Mouse (Mus musculus): Measurements from ENCODE around the gene Fut2. TPM values are rescaled to one million over a fixed set of nuclear protein-coding genes. Genes with fewer than 3 reads are reported as not detected.
A peak's percentile ranks its signal among the peaks of the same experiment; 100 is the strongest.

The Fut2 gene
- polyA plus RNA-seq, 1 experiment from 2014 or later, result 0.05 TPM

GRCm38 (mm10) chr7:45638623-45639401 is 27.4 kb downstream of the Fut2 start:
- Histone ChIP-seq H3K4me3 (peak overlapping the region; percentile 46), H3K36me3 (peaks cover 11% of the 10 kb centered on the region), H3K9me3 (replicated peaks) (0 out of 2 replicates have a peak, but pooled peaks cover 4% of the 10 kb centered on the region), H3K27me3 (ENCODE audit: low read depth, poor library complexity, severe bottlenecking) (peaks cover 24% of the 10 kb centered on the region), H3K4me1 (peaks cover 52% of the 10 kb centered on the region), H3K27ac (replicated peaks) (peak overlapping the region; percentile 74)
- WGBS, result 19% methylated on average over 29 of the region's 29 CpGs
- peak; percentile 96 for DNase-seq (ENCODE audit: low spot score)

DNA sequence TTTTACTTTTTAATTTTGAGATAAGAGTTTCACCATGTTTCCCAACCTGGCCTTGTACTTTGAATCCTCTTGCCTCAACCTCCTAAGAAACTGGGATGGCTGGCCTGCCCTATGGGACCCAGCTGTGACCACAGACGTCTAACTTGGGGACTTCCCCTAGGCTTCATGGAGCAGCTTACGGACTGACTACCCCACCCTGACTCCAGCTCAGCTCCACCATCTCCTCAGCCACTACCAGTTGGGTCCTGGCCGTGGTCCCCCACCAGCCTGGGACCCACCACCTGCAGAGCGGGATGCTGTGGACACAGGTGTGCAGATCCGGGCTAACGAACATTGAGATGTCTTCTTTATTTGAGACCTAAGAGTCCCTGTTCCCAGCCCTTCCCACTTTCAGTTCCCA is 28.5 kb downstream of the Fut2 start:
- DNase-seq (ENCODE audit: low spot score), result no peak
- Histone ChIP-seq H3K4me1 (peaks cover 46% of the 10 kb centered on the region), H3K4me3 (peak overlapping the region; percentile 46; the same call in 1 of the 2 replicates), H3K27ac (replicated peaks) (no peak overlapping the region), H3K27me3 (ENCODE audit: low read depth, poor library complexity, severe bottlenecking) (peaks cover 35% of the 10 kb centered on the region), H3K36me3 (peaks cover 11% of the 10 kb centered on the region), H3K9me3 (replicated peaks) (0 out of 2 replicates have a peak, but pooled peaks cover 4% of the 10 kb centered on the region)
- 96% methylated on average over 6 of the region's 6 CpGs for WGBS

- 86% methylated on average over 15 of the region's 15 CpGs for WGBS
- H3K27ac ChIP-seq (replicated peaks), result no peak overlapping the region
- no peak overlapping the region for H3K4me3 ChIP-seq
- peaks cover 39% of the 10 kb centered on the region for H3K4me1 ChIP-seq
- no peak for DNase-seq (ENCODE audit: low spot score)
- H3K27me3 ChIP-seq (ENCODE audit: low read depth, poor library complexity, severe bottlenecking), result peaks cover 47% of the 10 kb centered on the region
- H3K9me3 ChIP-seq (replicated peaks), result 0 out of 2 replicates have a peak, but pooled peaks cover 4% of the 10 kb centered on the region
- H3K36me3 ChIP-seq, result peaks cover 11% of the 10 kb centered on the region
These were observed 30.2 kb downstream of the Fut2 start for GRCm38 (mm10) chr7:45635711-45636688.

- H3K27ac ChIP-seq (replicated peaks), result no peak overlapping the region
- DNase-seq (ENCODE audit: low spot score), result no peak
- peaks cover 11% of the 10 kb centered on the region for H3K36me3 ChIP-seq
- H3K4me1 ChIP-seq, result peaks cover 31% of the 10 kb centered on the region
- H3K27me3 ChIP-seq (ENCODE audit: low read depth, poor library complexity, severe bottlenecking), result peaks cover 48% of the 10 kb centered on the region
- H3K4me3 ChIP-seq, result no peak overlapping the region
- H3K9me3 ChIP-seq (replicated peaks), result 0 out of 2 replicates have a peak, but pooled peaks cover 4% of the 10 kb centered on the region
- WGBS, result 92% methylated on average over 11 of the region's 11 CpGs
These were observed 31.1 kb downstream of the Fut2 start for GRCm38 (mm10) chr7:45634946-45635681.

DNA sequence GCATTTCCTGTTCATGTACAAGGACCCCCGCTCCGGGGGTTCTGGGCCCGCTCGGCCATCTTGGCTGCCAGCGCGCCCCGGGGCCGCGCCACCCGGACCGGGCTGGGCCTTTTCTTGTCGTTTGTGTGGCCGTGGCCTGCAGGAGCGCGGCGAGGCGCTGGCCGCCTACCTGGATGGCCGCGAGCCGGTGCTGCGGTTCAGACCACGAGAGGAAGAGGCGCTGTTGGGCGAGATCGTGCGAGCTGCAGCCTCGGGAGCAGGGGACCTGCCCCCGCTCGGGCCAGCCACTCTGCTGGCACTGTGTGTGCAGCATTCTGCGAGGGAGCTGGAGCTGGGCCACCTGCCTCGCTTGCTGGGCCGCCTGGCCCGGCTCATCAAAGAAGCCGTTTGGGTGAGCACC is 33.7 kb downstream of the Fut2 start:
- Histone ChIP-seq H3K27me3 (ENCODE audit: low read depth, poor library complexity, severe bottlenecking) (peaks cover 61% of the 10 kb centered on the region), H3K27ac (replicated peaks) (peak overlapping the region; percentile 77), H3K4me1 (peaks cover 18% of the 10 kb centered on the region), H3K36me3 (peaks cover 11% of the 10 kb centered on the region), H3K4me3 (peak overlapping the region; percentile 45), H3K9me3 (replicated peaks) (0 out of 2 replicates have a peak, but pooled peaks cover 4% of the 10 kb centered on the region)
- 22% methylated on average over 35 of the region's 35 CpGs for WGBS
- DNase-seq (ENCODE audit: low spot score), result peak; percentile 58

GRCm38 (mm10) chr7:45630064-45630907 is 35.9 kb downstream of the Fut2 start:
- Histone ChIP-seq H3K36me3 (no peaks in the 10 kb centered on the region), H3K27ac (replicated peaks) (no peak overlapping the region), H3K27me3 (ENCODE audit: low read depth, poor library complexity, severe bottlenecking) (peaks cover 82% of the 10 kb centered on the region), H3K9me3 (replicated peaks) (no peaks in the 10 kb centered on the region), H3K4me1 (peaks cover 18% of the 10 kb centered on the region), H3K4me3 (no peak overlapping the region)
- no peak for DNase-seq (ENCODE audit: low spot score)
- 73% methylated on average over 23 of the region's 23 CpGs for WGBS

DNA sequence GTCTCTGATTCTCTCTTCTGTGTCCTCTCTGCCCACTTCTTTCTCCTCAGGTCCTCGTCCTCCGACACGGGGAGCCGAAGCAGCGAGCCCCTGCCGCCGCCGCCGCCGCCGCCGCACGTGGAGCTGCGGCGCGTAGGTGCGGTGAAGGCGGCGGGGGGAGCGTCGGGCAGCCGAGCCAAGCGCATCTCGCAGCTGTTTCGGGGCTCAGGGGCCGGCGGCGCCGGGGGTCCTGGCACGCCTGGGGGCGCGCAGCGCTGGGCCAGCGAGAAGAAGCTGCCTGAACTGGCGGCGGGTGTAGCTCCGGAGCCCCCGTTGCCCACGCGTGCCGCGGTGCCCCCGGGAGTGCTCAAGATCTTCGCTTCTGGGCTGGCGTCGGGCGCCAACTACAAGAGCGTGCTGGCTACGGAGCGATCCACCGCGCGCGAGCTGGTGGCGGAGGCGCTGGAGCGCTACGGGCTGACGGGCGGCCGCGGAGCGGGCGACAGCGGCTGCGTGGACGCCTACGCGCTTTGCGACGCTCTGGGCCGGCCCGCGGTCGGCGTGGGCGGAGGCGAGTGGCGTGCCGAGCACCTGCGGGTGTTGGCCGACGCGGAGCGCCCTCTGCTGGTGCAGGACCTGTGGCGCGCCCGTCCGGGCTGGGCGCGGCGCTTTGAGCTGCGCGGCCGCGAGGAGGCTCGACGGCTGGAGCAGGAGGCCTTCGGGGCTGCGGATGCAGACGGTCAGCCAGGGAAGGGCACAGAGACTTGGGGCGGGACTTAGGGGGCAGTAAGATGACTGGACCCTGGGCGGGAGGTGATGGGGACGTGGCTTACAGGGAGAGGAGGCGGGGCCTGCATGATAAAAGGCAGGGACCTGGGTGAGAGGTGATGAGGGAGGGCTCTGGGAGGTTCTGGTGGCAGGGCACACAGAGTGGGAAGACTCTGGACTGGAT is 37.6 kb downstream of the Fut2 start:
- 1% methylated on average over 97 of the region's 105 CpGs for WGBS
- H3K4me1 ChIP-seq, result peaks cover 18% of the 10 kb centered on the region
- H3K27ac ChIP-seq (replicated peaks), result peak overlapping the region; percentile 85
- peaks cover 89% of the 10 kb centered on the region for H3K27me3 ChIP-seq (ENCODE audit: low read depth, poor library complexity, severe bottlenecking)
- H3K36me3 ChIP-seq, result no peaks in the 10 kb centered on the region
- H3K9me3 ChIP-seq (replicated peaks), result no peaks in the 10 kb centered on the region
- H3K4me3 ChIP-seq, result peak overlapping the region; percentile 63
- DNase-seq (ENCODE audit: low spot score), result peak; percentile 87

DNA sequence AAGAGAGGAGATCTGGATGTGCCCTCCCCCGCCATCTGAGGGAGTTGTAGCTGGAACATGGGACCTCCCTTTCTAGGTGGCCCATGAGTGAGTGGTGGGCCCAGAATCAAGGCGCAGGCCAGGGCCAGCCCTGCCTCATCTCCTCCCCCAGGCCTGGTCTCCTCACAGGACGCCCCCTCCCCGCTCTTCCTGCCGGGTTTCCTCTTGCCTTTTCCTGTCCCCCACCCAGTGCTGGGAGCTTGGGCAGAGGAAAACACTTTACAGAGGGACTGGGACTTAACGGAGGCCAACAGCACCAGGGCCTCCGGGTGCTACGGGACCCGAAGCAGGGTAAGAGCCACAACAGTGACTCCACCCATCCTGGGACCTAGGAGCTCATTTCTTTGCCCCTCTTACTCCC is 38.9 kb downstream of the Fut2 start, which contains the start of gene Rasip1:
Rasip1 (plus strand) TSS at position 228 of the 400 bp plus-strand sequence.
- 83% methylated on average over 9 of the region's 9 CpGs for WGBS
- Histone ChIP-seq H3K36me3 (no peaks in the 10 kb centered on the region), H3K9me3 (replicated peaks) (no peaks in the 10 kb centered on the region), H3K27me3 (ENCODE audit: low read depth, poor library complexity, severe bottlenecking) (peaks cover 76% of the 10 kb centered on the region), H3K4me1 (peaks cover 12% of the 10 kb centered on the region), H3K27ac (replicated peaks) (peak within 1 kb of the TSS; percentile 85), H3K4me3 (peak within 1 kb of the TSS; percentile 63)
- DNase-seq (ENCODE audit: low spot score), result no peak

- H3K27me3 ChIP-seq (ENCODE audit: low read depth, poor library complexity, severe bottlenecking), result peaks cover 69% of the 10 kb centered on the region
These were observed 39.6 kb downstream of the Fut2 start for GRCm38 (mm10) chr7:45626571-45627076.

DNA sequence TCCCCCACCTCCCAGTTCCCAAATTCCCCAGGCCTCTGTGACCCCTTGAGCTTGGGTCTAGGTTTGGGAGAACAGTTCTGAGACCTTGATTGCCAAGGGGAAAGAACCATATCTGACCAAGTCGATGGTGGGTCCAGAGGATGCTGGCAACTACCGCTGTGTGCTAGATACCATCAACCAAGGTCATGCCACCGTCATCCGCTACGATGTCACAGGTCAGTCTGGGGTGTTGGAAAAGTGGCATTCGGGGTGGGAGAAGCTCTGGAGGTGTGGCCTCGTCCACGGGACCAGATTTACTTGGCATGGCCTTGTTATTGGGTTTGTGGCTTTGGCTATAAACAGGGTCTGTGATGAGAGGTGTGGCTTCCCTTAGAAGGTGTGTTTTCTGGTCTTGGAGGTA is 40.7 kb downstream of the Fut2 start:
- DNase-seq (ENCODE audit: low spot score), result no peak
- peaks cover 10% of the 10 kb centered on the region for H3K4me1 ChIP-seq
- no peaks in the 10 kb centered on the region for H3K36me3 ChIP-seq
- H3K27ac ChIP-seq (replicated peaks), result no peak overlapping the region
- 90% methylated on average over 8 of the region's 8 CpGs for WGBS
- H3K9me3 ChIP-seq (replicated peaks), result no peaks in the 10 kb centered on the region
- no peak overlapping the region for H3K4me3 ChIP-seq
- peaks cover 58% of the 10 kb centered on the region for H3K27me3 ChIP-seq (ENCODE audit: low read depth, poor library complexity, severe bottlenecking)

More at GRCm38 (mm10) chr7:45626571-45627076, 39.6 kb downstream of the Fut2 start:
- no peaks in the 10 kb centered on the region for H3K36me3 ChIP-seq
- no peak for DNase-seq (ENCODE audit: low spot score)
- H3K27ac ChIP-seq (replicated peaks), result no peak overlapping the region
- 88% methylated on average over 7 of the region's 7 CpGs for WGBS
- H3K9me3 ChIP-seq (replicated peaks), result no peaks in the 10 kb centered on the region
- no peak overlapping the region for H3K4me3 ChIP-seq
- H3K4me1 ChIP-seq, result peaks cover 10% of the 10 kb centered on the region
